Mouse (Mus musculus): ENCODE measurements around the gene Glis3.

Gene Glis3

DNA sequence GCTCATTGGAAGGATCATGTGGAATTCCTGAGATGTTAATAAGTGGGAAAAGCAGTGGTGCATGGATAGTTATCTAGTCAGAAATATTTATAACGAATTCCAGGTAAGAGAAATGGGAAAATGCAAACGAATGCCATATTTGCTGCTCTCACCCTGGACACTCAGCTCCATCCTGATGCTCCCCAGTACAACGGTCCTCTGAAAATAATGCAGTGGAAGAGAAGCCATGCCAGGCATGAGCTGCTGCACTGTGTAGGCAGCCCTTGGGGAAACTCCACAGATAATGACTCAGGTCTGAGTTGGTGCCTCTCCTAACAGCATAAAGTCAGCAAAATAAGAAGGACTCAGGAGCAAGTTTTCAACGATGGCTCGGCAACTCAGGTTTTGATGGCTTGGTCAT is 433.7 kb downstream of the Glis3 start:
- DNase-seq (ENCODE audit: low spot score in 2 of 2) = no peak

- DNase-seq (ENCODE audit: low spot score in 2 of 2) = no peak
Observed at GRCm38 (mm10) chr19:28238073-28238472, 441.8 kb downstream of the Glis3 start.

DNA sequence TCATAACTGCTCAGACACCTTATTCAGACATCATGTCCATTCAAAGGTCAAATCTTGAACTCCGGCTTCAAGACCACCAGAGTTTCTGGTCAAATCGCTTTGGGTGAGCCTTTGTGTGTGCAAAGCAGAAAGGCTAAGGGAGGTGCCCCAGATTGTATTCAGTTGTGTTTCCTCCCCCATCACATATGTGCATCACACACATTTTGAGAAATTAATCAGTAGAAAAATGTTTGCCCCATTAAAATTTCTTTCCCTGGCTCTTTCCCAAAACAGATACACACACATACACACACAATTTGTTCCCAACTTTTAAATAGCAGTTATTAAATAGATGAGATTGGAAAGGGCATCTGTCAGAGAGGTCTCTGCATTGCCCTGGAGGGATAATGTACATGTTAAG is 442.3 kb downstream of the Glis3 start:
- no peak for DNase-seq (ENCODE audit: low spot score in 2 of 2)

GRCm38 (mm10) chr19:28235571-28235970 is 444.3 kb downstream of the Glis3 start:
- DNase-seq (ENCODE audit: low spot score in 2 of 2) = no peak

- DNase-seq (ENCODE audit: low spot score in 2 of 2) = no peak
Observed at GRCm38 (mm10) chr19:28235096-28235495, 444.8 kb downstream of the Glis3 start.

- no peak for DNase-seq (ENCODE audit: low spot score in 2 of 2)
Observed at GRCm38 (mm10) chr19:28234676-28235075, 445.2 kb downstream of the Glis3 start.

GRCm38 (mm10) chr19:28231511-28231910 is 448.4 kb downstream of the Glis3 start:
- no peak for DNase-seq (ENCODE audit: low spot score in 2 of 2)

DNA sequence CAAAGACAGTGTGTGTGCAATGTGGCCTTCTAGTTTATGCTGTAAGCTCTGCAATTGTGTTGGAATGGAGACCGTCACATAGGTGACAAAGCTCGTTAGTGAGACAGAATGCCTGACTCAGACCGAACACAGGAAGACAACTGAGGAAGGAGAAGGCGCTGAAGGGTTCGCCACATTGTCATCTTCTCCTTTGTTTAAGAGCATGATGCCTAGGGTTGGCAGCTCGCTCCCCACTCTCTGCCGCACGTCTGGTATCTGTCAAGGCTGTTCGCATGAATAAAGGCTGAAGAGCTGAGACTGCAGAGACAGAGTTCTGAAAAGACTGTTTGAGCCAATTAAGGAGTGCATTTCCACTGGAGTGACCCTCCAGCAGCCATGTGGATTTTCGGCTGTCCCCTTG is 452.4 kb downstream of the Glis3 start:
- no peak for DNase-seq (ENCODE audit: low spot score in 2 of 2)

GRCm38 (mm10) chr19:28225651-28226050 is 454.2 kb downstream of the Glis3 start:
- DNase-seq (ENCODE audit: low spot score in 2 of 2) = no peak

DNA sequence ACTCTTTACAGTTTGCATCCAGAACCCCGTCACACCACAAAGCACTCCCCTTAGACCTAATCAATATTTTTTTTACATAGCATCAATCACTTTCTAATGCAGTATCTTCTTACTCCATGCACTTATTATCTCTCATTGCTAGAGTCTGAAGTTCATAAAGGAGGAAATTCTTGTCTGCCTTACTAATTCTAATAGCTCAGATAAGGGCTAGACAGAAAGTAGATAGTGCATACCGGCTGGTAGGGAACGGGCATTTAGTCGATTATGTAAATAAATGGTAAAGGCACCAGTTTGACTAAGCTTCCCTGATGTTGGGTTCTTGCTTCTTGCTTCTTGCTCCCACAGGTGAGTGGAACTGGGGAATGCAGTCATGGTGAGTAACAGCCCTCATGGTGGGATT is 468.2 kb downstream of the Glis3 start:
- DNase-seq (ENCODE audit: low spot score in 2 of 2) = no peak
